Mouse (Mus musculus): ENCODE measurements around the gene Clca4a. TPM values are rescaled to one million over a fixed set of nuclear protein-coding genes. Genes with fewer than 3 reads are reported as not detected.
A peak's percentile ranks its signal among the peaks of the same experiment; 100 is the strongest.
"Not testable (repeated sequence)": the region's sequence is repeated elsewhere in the genome, so short reads cannot be mapped to it uniquely, and the experiment has no call there.

Gene Clca4a
- polyA plus RNA-seq, 1 experiment from 2014 or later: 0.06 TPM

GRCm38 (mm10) chr3:144950829-144951228 is 24.0 kb downstream of the Clca4a start:
- no peaks in the 10 kb centered on the region for H3K36me3 ChIP-seq
- 71% methylated on average over 4 of the region's 4 CpGs for WGBS
- H3K9me3 ChIP-seq: no peaks in the 10 kb centered on the region
- H3K27ac ChIP-seq: no peak overlapping the region
- H3K4me3 ChIP-seq: no peak overlapping the region
- no peak for ATAC-seq (ENCODE audit: low FRiP score, low read depth)
- H3K4me1 ChIP-seq: no peaks in the 10 kb centered on the region
- H3K4me2 ChIP-seq (replicated peaks): no peak overlapping the region
- no peaks in the 10 kb centered on the region for H3K27me3 ChIP-seq
- H3K9ac ChIP-seq: no peak overlapping the region

- not testable (repeated sequence) for H3K4me3 ChIP-seq; ATAC-seq (ENCODE audit: low FRiP score, low read depth); H3K27me3 ChIP-seq; H3K9ac ChIP-seq; H3K36me3 ChIP-seq; H3K27ac ChIP-seq; H3K4me1 ChIP-seq; H3K9me3 ChIP-seq
- 29% methylated on average over 5 of the region's 5 CpGs for WGBS
- peak overlapping the region; percentile 14; the same call in 1 of the 2 replicates for H3K4me2 ChIP-seq (replicated peaks)
Observed at GRCm38 (mm10) chr3:144947376-144947775, 27.5 kb downstream of the Clca4a start.

- H3K27ac ChIP-seq; H3K4me1 ChIP-seq; H3K9ac ChIP-seq; H3K9me3 ChIP-seq; ATAC-seq (ENCODE audit: low FRiP score, low read depth); H3K4me3 ChIP-seq; H3K36me3 ChIP-seq; H3K27me3 ChIP-seq; H3K4me2 ChIP-seq (replicated peaks): not testable (repeated sequence)
Observed at GRCm38 (mm10) chr3:144933625-144934024, 41.2 kb downstream of the Clca4a start.

- no peaks in the 10 kb centered on the region for H3K4me1 ChIP-seq
- H3K4me3 ChIP-seq: no peak overlapping the region
- H3K36me3 ChIP-seq: no peaks in the 10 kb centered on the region
- H3K9ac ChIP-seq: no peak overlapping the region
- no peak overlapping the region for H3K27ac ChIP-seq
- no peaks in the 10 kb centered on the region for H3K9me3 ChIP-seq
- H3K27me3 ChIP-seq: no peaks in the 10 kb centered on the region
- WGBS: 93% methylated on average over 1 of the region's 1 CpGs
- ATAC-seq (ENCODE audit: low FRiP score, low read depth): no peak
- H3K4me2 ChIP-seq (replicated peaks): no peak overlapping the region
Observed at GRCm38 (mm10) chr3:144933011-144933491, 41.8 kb downstream of the Clca4a start.

GRCm38 (mm10) chr3:144932335-144932734 is 42.5 kb downstream of the Clca4a start, which contains the start of gene Clca4b:
Gene Clca4b (minus strand): TSS chr3:144932529.
- Histone ChIP-seq H3K36me3 (no peaks in the 10 kb centered on the region), H3K4me1 (no peaks in the 10 kb centered on the region), H3K9me3 (no peaks in the 10 kb centered on the region), H3K27ac (no peak within 1 kb of the TSS), H3K27me3 (no peaks in the 10 kb centered on the region), H3K4me2 (replicated peaks) (no peak within 1 kb of the TSS), H3K4me3 (no peak within 1 kb of the TSS), H3K9ac (no peak within 1 kb of the TSS)
- ATAC-seq (ENCODE audit: low FRiP score, low read depth): no peak

GRCm38 (mm10) chr3:144914014-144914413 is 60.8 kb downstream of the Clca4a start:
- 87% methylated on average over 2 of the region's 2 CpGs for WGBS
- no peak for ATAC-seq (ENCODE audit: low FRiP score, low read depth)
- H3K9me3 ChIP-seq: no peaks in the 10 kb centered on the region
- no peak overlapping the region for H3K4me2 ChIP-seq (replicated peaks)
- H3K27ac ChIP-seq: no peak overlapping the region
- no peaks in the 10 kb centered on the region for H3K27me3 ChIP-seq
- H3K36me3 ChIP-seq: no peaks in the 10 kb centered on the region
- H3K9ac ChIP-seq: no peak overlapping the region
- no peak overlapping the region for H3K4me3 ChIP-seq
- no peaks in the 10 kb centered on the region for H3K4me1 ChIP-seq

Other genes starting within 250 kb of the Clca4a start
- gene Clca3a1, start 214.1 kb downstream of the Clca4a start, polyA plus RNA-seq (2015; fragmentation: Nextera tagmentation; extraction: Ambion mirVana): 0.42 and 0.77 TPM in 2 replicates
- 0.32 TPM in 1 of 2 replicates, not detected in the other for gene Clca3a2, start 155.6 kb downstream of the Clca4a start, polyA plus RNA-seq (2015; fragmentation: Nextera tagmentation; extraction: Ambion mirVana)
- gene Clca3b, start 125.7 kb downstream of the Clca4a start, polyA plus RNA-seq (2015; fragmentation: Nextera tagmentation; extraction: Ambion mirVana): not detected in 2 replicates
- gene Clca4b, start 42.5 kb downstream of the Clca4a start, polyA plus RNA-seq (2015; fragmentation: Nextera tagmentation; extraction: Ambion mirVana): 0.06 TPM in 1 of 2 replicates, not detected in the other
- gene Clca1, start 57.7 kb upstream of the Clca4a start, polyA plus RNA-seq (2015; fragmentation: Nextera tagmentation; extraction: Ambion mirVana): 0.08 TPM in 1 of 2 replicates, not detected in the other
- 0.53 and 0.56 TPM in 2 replicates for gene Clca2, start 124.4 kb upstream of the Clca4a start, polyA plus RNA-seq (2015; fragmentation: Nextera tagmentation; extraction: Ambion mirVana)
- gene Odf2l, start 143.5 kb upstream of the Clca4a start, polyA plus RNA-seq (2015; fragmentation: Nextera tagmentation; extraction: Ambion mirVana): 17.8 and 19.2 TPM in 2 replicates

Measured in limb, embryonic 13.5 days (tissue).